Mouse (Mus musculus) lung, embryonic 16.5 days (tissue): ENCODE data around the gene Rpl36. TPM values are rescaled to one million over a fixed set of nuclear protein-coding genes. Genes with fewer than 3 reads are reported as not detected.
A peak's percentile ranks its signal among the peaks of the same experiment; 100 is the strongest.

Experiments used
- ATAC-seq: fragments of 200-750 bp; cut with Nextera tagmentation; 2 replicates; pipeline ENCODE4 v1.8.0; 2017; ENCODE audit warnings: low read depth, mild to moderate bottlenecking, moderate library complexity
- H3K27ac ChIP-seq: fragments of 300-500 bp; sonication (generic); 2 replicates; pipeline ENCODE4 v1.5.1; 2014; ENCODE audit warnings: mild to moderate bottlenecking, control low read depth, low read length
- H3K27me3 ChIP-seq: fragments of 300-500 bp; sonication (generic); 2 replicates; pipeline ENCODE4 v1.6.1; 2014; ENCODE audit warnings: low read depth, low read length, mixed read lengths; ENCODE audit not compliant: control insufficient read depth, insufficient read depth
- H3K36me3 ChIP-seq: fragments of 300-500 bp; sonication (generic); 2 replicates; pipeline ENCODE4 v1.6.1; 2014; ENCODE audit warnings: low read length; ENCODE audit not compliant: control insufficient read depth, insufficient read depth
- H3K4me1 ChIP-seq: fragments of 300-500 bp; sonication (generic); replicated peaks from 2 replicates; pipeline ENCODE4 v1.6.1; 2014; ENCODE audit warnings: low read length, mixed read lengths; ENCODE audit not compliant: control insufficient read depth, insufficient read depth
- H3K4me2 ChIP-seq: fragments of 300-500 bp; sonication (generic); 2 replicates; pipeline ENCODE4 v1.6.1; 2014; ENCODE audit warnings: low read depth, low read length, control low read depth
- H3K4me3 ChIP-seq: fragments of 300-500 bp; sonication (generic); 2 replicates; pipeline ENCODE4 v1.5.1; 2014; ENCODE audit warnings: mild to moderate bottlenecking, low read length, control low read depth
- H3K9ac ChIP-seq: fragments of 300-500 bp; sonication (generic); 2 replicates; pipeline ENCODE4 v1.6.1; 2014; ENCODE audit warnings: low read length, control low read depth
- H3K9me3 ChIP-seq: fragments of 300-500 bp; sonication (generic); 2 replicates; pipeline ENCODE4 v1.6.1; 2016; ENCODE audit warnings: low read length; ENCODE audit not compliant: control insufficient read depth
- WGBS: fragments of 180-500 bp; shearing (Covaris S2); extraction: QIAGEN DNeasy Blood & Tissue Kit; methylation state at CpG from one replicate; pipeline ENCODE4 v1.1.7; 2014; 5-methylcytosine and 5-hydroxymethylcytosine counted together
- polyA plus RNA-seq: library from polyadenylated mRNA; unstranded; fragments of >200 nt; fragmentation: Nextera tagmentation; extraction: Ambion mirVana; gene quantifications from 2 replicates; pipeline ENCODE4 v1.2.1, GENCODE M21; 2015

Rpl36 gene
- polyA plus RNA-seq, 1 experiment from 2014 or later = 1,766 TPM

DNA sequence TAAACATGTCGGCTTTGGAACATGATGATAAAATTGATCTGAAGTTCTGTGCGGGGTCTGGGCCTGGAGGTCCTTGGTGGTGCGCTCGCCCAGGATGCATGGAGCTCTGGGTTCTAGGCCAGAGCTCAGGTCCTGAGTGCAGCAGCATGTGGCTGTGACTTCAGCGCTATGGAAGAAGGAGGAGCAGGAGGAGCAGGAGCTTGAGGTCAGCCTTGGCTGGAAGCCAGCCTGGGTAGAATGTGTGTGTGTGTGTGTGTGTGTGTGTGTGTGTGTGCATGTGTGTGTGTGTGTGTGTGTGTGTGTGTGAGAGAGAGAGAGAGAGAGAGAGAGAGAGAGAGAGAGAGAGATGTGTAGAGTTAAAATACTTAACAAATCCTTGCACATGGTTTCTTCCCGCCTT, 43.0 kb downstream of the Rpl36 start:
- Histone ChIP-seq H3K27me3 (no peaks in the 10 kb centered on the region), H3K4me1 (0 out of 2 replicates have a peak, but pooled peaks cover 2% of the 10 kb centered on the region), H3K27ac (no peak overlapping the region), H3K4me2 (no peak overlapping the region), H3K9me3 (no peaks in the 10 kb centered on the region), H3K4me3 (no peak overlapping the region), H3K36me3 (no peaks in the 10 kb centered on the region), H3K9ac (no peak overlapping the region)
- ATAC-seq = no peak
- WGBS = 80% methylated on average over 6 of the region's 6 CpGs

DNA sequence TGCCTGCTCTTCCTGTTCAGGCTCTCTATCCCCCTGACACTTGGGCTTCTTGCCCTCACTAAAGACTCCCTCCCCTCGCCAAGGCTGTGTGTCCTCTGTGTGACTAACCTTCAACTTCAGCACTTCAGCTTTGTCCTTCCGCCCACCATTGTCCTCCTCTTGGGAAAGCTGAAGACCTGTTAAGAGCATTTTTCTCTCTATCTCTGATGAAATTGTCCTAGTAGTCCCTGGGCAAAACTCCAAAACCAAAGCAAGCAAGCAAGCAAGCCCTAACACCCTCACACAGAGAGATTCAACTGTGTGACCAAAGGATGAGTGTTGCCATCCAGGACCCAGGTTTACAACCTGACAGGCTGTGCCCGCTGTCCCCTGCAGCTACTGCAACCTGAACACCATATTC, 50.4 kb downstream of the Rpl36 start:
- H3K9ac ChIP-seq = peak overlapping the region; percentile 50
- peak overlapping the region; percentile 43; the same call in 1 of the 2 replicates for H3K27ac ChIP-seq

More for the DNA sequence above, 50.4 kb downstream of the Rpl36 start:
- no peaks in the 10 kb centered on the region for H3K9me3 ChIP-seq
- 37% methylated on average over 3 of the region's 3 CpGs for WGBS
- H3K36me3 ChIP-seq = no peaks in the 10 kb centered on the region
- H3K4me2 ChIP-seq = peak overlapping the region; percentile 49
- peaks cover 9% of the 10 kb centered on the region for H3K4me1 ChIP-seq
- ATAC-seq = no peak
- peak overlapping the region; percentile 27 for H3K4me3 ChIP-seq
- H3K27me3 ChIP-seq = no peaks in the 10 kb centered on the region

Other genes starting within 250 kb of the Rpl36 start
- gene Ptprs, start 136.9 kb upstream of the Rpl36 start, polyA plus RNA-seq = 59.1 and 59.9 TPM in 2 replicates
- gene Znrf4, start 101.0 kb upstream of the Rpl36 start, polyA plus RNA-seq = not detected in 2 replicates
- gene Gm20219, start 59.0 kb upstream of the Rpl36 start, polyA plus RNA-seq = 4.8 and 4.9 TPM in 2 replicates
- 73.7 and 74.8 TPM in 2 replicates for gene Safb2, start 28.8 kb upstream of the Rpl36 start, polyA plus RNA-seq
- gene Safb, start 28.6 kb upstream of the Rpl36 start, polyA plus RNA-seq = 86.9 and 95.7 TPM in 2 replicates
- 227 and 241 TPM in 2 replicates for gene 2410015M20Rik, start 3.6 kb upstream of the Rpl36 start, polyA plus RNA-seq
- gene Lonp1, start 13.5 kb downstream of the Rpl36 start, polyA plus RNA-seq = 41.1 and 41.7 TPM in 2 replicates
- 0.43 and 0.91 TPM in 2 replicates for gene Catsperd, start 14.7 kb downstream of the Rpl36 start, polyA plus RNA-seq
- gene Ranbp3, start 59.9 kb downstream of the Rpl36 start, polyA plus RNA-seq = 80.2 and 92.8 TPM in 2 replicates
- gene Ndufa11, start 104.4 kb downstream of the Rpl36 start, polyA plus RNA-seq = 424 and 435 TPM in 2 replicates
- 15.4 and 18.2 TPM in 2 replicates for gene Vmac, start 104.6 kb downstream of the Rpl36 start, polyA plus RNA-seq
- 5.1 and 7.3 TPM in 2 replicates for gene Nrtn, start 144.1 kb downstream of the Rpl36 start, polyA plus RNA-seq
- 40.8 and 43.6 TPM in 2 replicates for gene Dus3l, start 151.3 kb downstream of the Rpl36 start, polyA plus RNA-seq
- gene Prr22, start 156.8 kb downstream of the Rpl36 start, polyA plus RNA-seq = 0.84 and 1.5 TPM in 2 replicates
- 6.7 and 6.9 TPM in 2 replicates for gene Rfx2, start 217.6 kb downstream of the Rpl36 start, polyA plus RNA-seq